Mouse (Mus musculus): ENCODE data around the gene Gm3317.
"Not testable (repeated sequence)": the region's sequence is repeated elsewhere in the genome, so short reads cannot be mapped to it uniquely, and the experiment has no call there.

Gene Gm3317

DNA sequence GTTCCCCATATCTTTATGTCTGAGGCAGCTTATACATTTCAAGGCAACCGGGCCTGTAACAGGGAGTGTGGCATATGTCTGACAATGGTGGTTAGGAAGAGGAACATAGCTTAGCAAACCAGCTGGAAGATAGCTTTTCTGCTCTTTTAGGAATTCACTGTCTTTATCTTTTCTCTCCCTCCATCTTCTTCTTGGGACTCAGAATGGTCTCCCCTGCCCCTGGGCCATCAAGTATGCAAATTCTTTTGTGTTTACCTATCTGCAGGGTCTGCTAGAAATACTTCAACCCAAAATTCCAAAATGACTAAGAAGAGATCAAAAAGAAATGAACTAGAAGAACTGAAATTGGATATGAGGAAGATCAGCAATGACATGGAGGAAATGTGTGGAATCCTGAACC, at the start of gene Gm3317:
Gene Gm3317 (plus strand): TSS at position 301 of the 400 bp plus-strand sequence.
- DNase-seq (ENCODE audit: low read depth, low spot score) = not testable (repeated sequence)

- not testable (repeated sequence) for DNase-seq (ENCODE audit: low read depth, low spot score)
Measured at GRCm38 (mm10) chr14:5131219-5131618, 33.1 kb upstream of the Gm3317 start, which contains the start of gene Gm8279. Gene Gm8279 (plus strand): TSS chr14:5131519.

- DNase-seq (ENCODE audit: low read depth, low spot score) = not testable (repeated sequence)
Measured at GRCm38 (mm10) chr14:5185493-5185892, 21.2 kb downstream of the Gm3317 start, which contains the start of gene Gm8271. Gene Gm8271 (plus strand): TSS chr14:5185793.
